Mouse (Mus musculus): ENCODE data around the gene Rgl3. TPM values are rescaled to one million over a fixed set of nuclear protein-coding genes. Genes with fewer than 3 reads are reported as not detected.

Rgl3 gene
- polyA plus RNA-seq, 1 experiment from 2014 or later = 0.32 TPM

GRCm38 (mm10) chr9:21976626-21977175, 12.5 kb downstream of the Rgl3 start:
- H3K36me3 ChIP-seq (replicated peaks; ENCODE audit: insufficient read depth, low read length) = no peaks in the 10 kb centered on the region
- H3K27ac ChIP-seq (ENCODE audit: low read depth) = no peak overlapping the region
- H3K4me2 ChIP-seq (ENCODE audit: low read depth, low read length) = no peak overlapping the region
- H3K4me1 ChIP-seq (ENCODE audit: insufficient read depth) = no peaks in the 10 kb centered on the region
- TF ChIP-seq EP300 (IDR thresholded peaks at IDR 0.05; ENCODE audit: low read depth) = no peak
- no peak for TF ChIP-seq CTCF (IDR thresholded peaks at IDR 0.05; ENCODE audit: low read depth)
- H3K4me3 ChIP-seq (ENCODE audit: low read depth, low read length) = no peak overlapping the region
- no peak overlapping the region for H3K9ac ChIP-seq (replicated peaks)
- 0 out of 2 replicates have a peak, but pooled peaks cover 6% of the 10 kb centered on the region for H3K27me3 ChIP-seq (ENCODE audit: insufficient read depth, low read length)
- 79% methylated on average over 9 of the region's 10 CpGs for WGBS (ENCODE audit: insufficient replicate concordance)
- H3K9me3 ChIP-seq (ENCODE audit: low read length) = no peaks in the 10 kb centered on the region
- ATAC-seq (no peak), DNase-seq (no peak)

- WGBS (ENCODE audit: insufficient replicate concordance) = 61% methylated on average over 4 of the region's 4 CpGs
- Histone ChIP-seq H3K4me2 (ENCODE audit: low read depth, low read length) (no peak overlapping the region), H3K9ac (replicated peaks) (no peak overlapping the region), H3K27me3 (ENCODE audit: insufficient read depth, low read length) (no peaks in the 10 kb centered on the region), H3K4me1 (ENCODE audit: insufficient read depth) (peaks cover under 1% of the 10 kb centered on the region), H3K27ac (ENCODE audit: low read depth) (no peak overlapping the region), H3K36me3 (replicated peaks; ENCODE audit: insufficient read depth, low read length) (no peaks in the 10 kb centered on the region), H3K9me3 (ENCODE audit: low read length) (no peaks in the 10 kb centered on the region), H3K4me3 (ENCODE audit: low read depth, low read length) (no peak overlapping the region)
- no peak for TF ChIP-seq EP300 (IDR thresholded peaks at IDR 0.05; ENCODE audit: low read depth)
- no peak for TF ChIP-seq CTCF (IDR thresholded peaks at IDR 0.05; ENCODE audit: low read depth)
- ATAC-seq (no peak), DNase-seq (no peak)
Measured at GRCm38 (mm10) chr9:21969304-21969703, 19.9 kb downstream of the Rgl3 start.

- Histone ChIP-seq H3K27ac (ENCODE audit: low read depth) (no peak overlapping the region), H3K9ac (replicated peaks) (no peak overlapping the region), H3K27me3 (ENCODE audit: insufficient read depth, low read length) (no peaks in the 10 kb centered on the region), H3K4me3 (ENCODE audit: low read depth, low read length) (no peak overlapping the region), H3K36me3 (replicated peaks; ENCODE audit: insufficient read depth, low read length) (no peaks in the 10 kb centered on the region), H3K9me3 (ENCODE audit: low read length) (no peaks in the 10 kb centered on the region), H3K4me2 (ENCODE audit: low read depth, low read length) (no peak overlapping the region), H3K4me1 (ENCODE audit: insufficient read depth) (peaks cover 5% of the 10 kb centered on the region)
- TF ChIP-seq CTCF (IDR thresholded peaks at IDR 0.05; ENCODE audit: low read depth) = no peak
- no peak for TF ChIP-seq EP300 (IDR thresholded peaks at IDR 0.05; ENCODE audit: low read depth)
- 34% methylated on average over 6 of the region's 6 CpGs for WGBS (ENCODE audit: insufficient replicate concordance)
- DNase-seq (no peak), ATAC-seq (no peak)
Measured at GRCm38 (mm10) chr9:21968883-21969282, 20.4 kb downstream of the Rgl3 start.

- H3K27me3 ChIP-seq (ENCODE audit: insufficient read depth, low read length) = 0 out of 2 replicates have a peak, but pooled peaks cover 11% of the 10 kb centered on the region
- peak; percentile 51; the same call in 1 of the 2 replicates for TF ChIP-seq EP300 (IDR thresholded peaks at IDR 0.05; ENCODE audit: low read depth)
- no peak for TF ChIP-seq CTCF (IDR thresholded peaks at IDR 0.05; ENCODE audit: low read depth)
- peak within 1 kb of the TSS; percentile 81 for H3K27ac ChIP-seq (ENCODE audit: low read depth)
- peak; percentile 66 for ATAC-seq
- WGBS (ENCODE audit: insufficient replicate concordance) = 21% methylated on average over 7 of the region's 8 CpGs
- peaks cover 30% of the 10 kb centered on the region for H3K36me3 ChIP-seq (replicated peaks; ENCODE audit: insufficient read depth, low read length)
- DNase-seq = peak; percentile 84
- H3K4me3 ChIP-seq (ENCODE audit: low read depth, low read length) = peak within 1 kb of the TSS; percentile 74
- no peaks in the 10 kb centered on the region for H3K9me3 ChIP-seq (ENCODE audit: low read length)
- peak within 1 kb of the TSS; percentile 70 for H3K9ac ChIP-seq (replicated peaks)
- peak within 1 kb of the TSS; percentile 71 for H3K4me2 ChIP-seq (ENCODE audit: low read depth, low read length)
- H3K4me1 ChIP-seq (ENCODE audit: insufficient read depth) = peaks cover 32% of the 10 kb centered on the region
Measured at GRCm38 (mm10) chr9:21963417-21963816, 25.8 kb downstream of the Rgl3 start, which contains the start of gene Epor. TSS of gene Epor (minus strand) at chr9:21963506.

- 0 out of 2 replicates have a peak, but pooled peaks cover 11% of the 10 kb centered on the region for H3K27me3 ChIP-seq (ENCODE audit: insufficient read depth, low read length)
- H3K4me2 ChIP-seq (ENCODE audit: low read depth, low read length) = peak overlapping the region; percentile 71
- peaks cover 32% of the 10 kb centered on the region for H3K4me1 ChIP-seq (ENCODE audit: insufficient read depth)
- peak overlapping the region; percentile 70 for H3K9ac ChIP-seq (replicated peaks)
- WGBS (ENCODE audit: insufficient replicate concordance) = 3% methylated on average over 34 of the region's 34 CpGs
- TF ChIP-seq EP300 (IDR thresholded peaks at IDR 0.05; ENCODE audit: low read depth) (peak; percentile 93), CTCF (IDR thresholded peaks at IDR 0.05; ENCODE audit: low read depth) (peak; percentile 36; the same call in 1 of the 2 replicates)
- peak overlapping the region; percentile 74 for H3K4me3 ChIP-seq (ENCODE audit: low read depth, low read length)
- H3K27ac ChIP-seq (ENCODE audit: low read depth) = peak overlapping the region; percentile 81
- H3K36me3 ChIP-seq (replicated peaks; ENCODE audit: insufficient read depth, low read length) = peaks cover 32% of the 10 kb centered on the region
- no peaks in the 10 kb centered on the region for H3K9me3 ChIP-seq (ENCODE audit: low read length)
- peak; percentile 94 for DNase-seq
- peak; percentile 93 for ATAC-seq
Measured at GRCm38 (mm10) chr9:21962416-21963059, 26.7 kb downstream of the Rgl3 start.

- TF ChIP-seq EP300 (IDR thresholded peaks at IDR 0.05; ENCODE audit: low read depth) (no peak), CTCF (IDR thresholded peaks at IDR 0.05; ENCODE audit: low read depth) (peak; percentile 20; the same call in 1 of the 2 replicates)
- H3K27me3 ChIP-seq (ENCODE audit: insufficient read depth, low read length) = 0 out of 2 replicates have a peak, but pooled peaks cover 11% of the 10 kb centered on the region
- H3K4me2 ChIP-seq (ENCODE audit: low read depth, low read length) = peak overlapping the region; percentile 71
- H3K36me3 ChIP-seq (replicated peaks; ENCODE audit: insufficient read depth, low read length) = peaks cover 32% of the 10 kb centered on the region
- DNase-seq = peak; percentile 34
- peak overlapping the region; percentile 81 for H3K27ac ChIP-seq (ENCODE audit: low read depth)
- peak overlapping the region; percentile 70 for H3K9ac ChIP-seq (replicated peaks)
- peak overlapping the region; percentile 74 for H3K4me3 ChIP-seq (ENCODE audit: low read depth, low read length)
- WGBS (ENCODE audit: insufficient replicate concordance) = 0% methylated on average over 15 of the region's 15 CpGs
- peak; percentile 29 for ATAC-seq
- H3K9me3 ChIP-seq (ENCODE audit: low read length) = no peaks in the 10 kb centered on the region
- H3K4me1 ChIP-seq (ENCODE audit: insufficient read depth) = peaks cover 32% of the 10 kb centered on the region
Measured at GRCm38 (mm10) chr9:21962010-21962409, 27.2 kb downstream of the Rgl3 start.

Measured in liver, postnatal 0 days (tissue).